Mouse (Mus musculus): ENCODE measurements around the gene Ikzf3.
A peak's percentile ranks its signal among the peaks of the same experiment; 100 is the strongest.

Gene Ikzf3

DNA sequence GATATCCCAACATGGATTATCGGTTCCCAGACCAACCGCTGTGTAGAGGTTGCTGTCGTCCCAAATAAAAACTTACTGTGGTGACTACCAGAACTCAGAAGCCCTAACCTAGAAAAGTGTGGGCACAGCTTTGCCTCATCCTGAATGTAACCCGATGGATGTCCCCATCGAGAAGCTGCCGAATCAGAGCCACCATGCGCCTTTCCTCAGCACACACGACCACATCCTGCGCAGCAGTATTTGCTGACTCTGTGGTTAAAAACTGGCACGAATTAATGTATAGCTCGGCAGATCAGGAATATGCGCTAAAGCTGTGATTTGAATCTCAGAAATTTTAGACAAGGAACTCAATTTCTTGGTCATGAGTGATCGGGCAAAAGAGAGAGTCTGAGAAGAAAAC is 33.0 kb downstream of the Ikzf3 start:
- DNase-seq (ENCODE audit: low read depth): no peak

GRCm38 (mm10) chr11:98510125-98510524 is 35.7 kb downstream of the Ikzf3 start:
- DNase-seq (ENCODE audit: low read depth): no peak

- peak; percentile 20 for DNase-seq (ENCODE audit: low read depth)
These were observed 36.4 kb downstream of the Ikzf3 start for GRCm38 (mm10) chr11:98509434-98509833.

GRCm38 (mm10) chr11:98504926-98505325 is 40.9 kb downstream of the Ikzf3 start:
- DNase-seq (ENCODE audit: low read depth): no peak

DNA sequence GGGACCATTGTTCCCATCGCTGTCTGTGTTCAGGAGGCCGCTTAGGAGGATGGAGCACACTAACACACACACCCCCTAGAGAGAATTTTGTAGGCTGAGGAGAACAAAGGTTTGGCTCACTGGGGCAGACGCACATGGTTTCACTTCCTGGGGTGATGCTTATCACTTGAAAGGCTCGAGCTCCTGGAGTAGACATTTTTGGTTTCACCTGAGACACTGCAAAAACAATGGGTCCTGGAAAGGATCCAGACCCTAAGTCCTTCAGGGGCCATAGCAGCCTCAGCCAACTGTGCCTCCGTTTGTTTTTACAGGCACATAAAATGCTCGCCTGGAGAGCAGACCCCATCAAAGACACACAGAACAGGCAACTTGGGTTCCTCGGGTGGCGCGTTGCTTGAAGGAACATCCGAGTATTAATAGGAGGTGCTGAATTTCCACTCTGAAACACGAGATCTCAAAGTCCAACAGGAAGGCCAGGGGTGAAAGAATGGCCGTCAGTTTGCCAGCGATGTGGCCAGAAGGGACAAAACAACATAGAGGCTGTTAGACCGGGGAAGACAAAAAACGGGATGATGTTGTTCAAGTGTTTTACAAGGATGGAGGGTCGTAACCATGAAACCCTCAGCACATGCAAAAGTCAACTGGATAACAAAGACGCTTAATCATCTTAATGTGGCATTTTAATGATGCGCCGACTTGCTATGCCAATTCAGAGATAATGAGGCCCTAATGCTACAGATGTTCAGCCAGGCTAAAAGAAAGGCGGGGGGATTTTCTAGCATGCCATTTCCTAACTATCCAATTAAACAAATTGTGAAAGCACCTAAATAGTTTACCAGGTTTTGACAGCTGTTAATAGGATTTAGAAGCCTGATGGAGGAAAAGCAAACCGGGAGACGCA is 48.2 kb downstream of the Ikzf3 start:
- DNase-seq (ENCODE audit: low read depth): no peak

- DNase-seq (ENCODE audit: low read depth): no peak
These were observed 50.6 kb downstream of the Ikzf3 start for GRCm38 (mm10) chr11:98495176-98495719.

GRCm38 (mm10) chr11:98493394-98493793 is 52.4 kb downstream of the Ikzf3 start:
- no peak for DNase-seq (ENCODE audit: low read depth)

DNA sequence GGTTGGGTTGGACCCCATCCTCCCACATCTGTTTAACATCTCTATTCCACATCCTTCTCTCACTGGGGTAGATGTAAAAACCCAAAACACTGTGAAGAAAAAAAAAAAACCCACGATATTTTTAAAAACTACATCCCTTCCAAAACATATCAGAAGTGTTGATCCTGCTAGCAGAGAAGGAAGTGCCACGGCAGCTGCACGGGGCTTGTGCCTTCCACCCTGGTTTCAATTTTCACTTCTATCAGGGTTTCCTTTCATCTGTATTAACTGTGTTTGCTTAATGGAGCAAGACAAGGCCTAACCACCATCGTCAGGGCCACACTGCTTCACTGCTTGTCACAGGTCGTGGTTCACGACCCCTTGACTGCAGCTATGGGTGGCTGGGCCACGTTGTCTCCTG is 52.9 kb downstream of the Ikzf3 start:
- no peak for DNase-seq (ENCODE audit: low read depth)

- no peak for DNase-seq (ENCODE audit: low read depth)
These were observed 54.3 kb downstream of the Ikzf3 start for GRCm38 (mm10) chr11:98491571-98491970.

GRCm38 (mm10) chr11:98488540-98489234 is 57.1 kb downstream of the Ikzf3 start:
- no peak for DNase-seq (ENCODE audit: low read depth)

DNA sequence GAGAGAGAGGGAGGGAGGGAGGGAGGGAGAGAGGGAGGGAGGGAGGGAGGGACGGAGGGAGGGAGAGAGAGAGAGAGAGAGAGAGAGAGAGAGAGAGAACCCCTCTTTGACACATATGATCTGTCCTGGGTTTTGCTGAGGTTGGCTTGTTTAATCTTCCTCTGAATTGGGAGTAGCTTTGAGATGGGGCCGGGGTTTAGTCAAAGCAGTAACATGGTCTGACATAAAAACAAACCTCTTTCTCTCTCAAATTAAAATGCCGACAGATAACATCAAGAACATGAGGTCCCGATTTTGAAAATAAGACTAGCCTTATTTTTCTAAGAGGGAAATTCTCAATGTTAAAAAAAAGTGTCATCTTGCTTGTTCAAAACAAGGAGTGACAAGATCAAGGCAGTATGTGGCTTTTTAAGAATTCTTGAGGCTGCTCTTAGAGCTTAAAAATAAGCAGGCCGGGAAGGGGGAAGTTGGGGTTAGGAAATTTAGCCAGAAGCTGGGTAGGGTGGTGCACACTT is 58.2 kb downstream of the Ikzf3 start:
- DNase-seq (ENCODE audit: low read depth): no peak

GRCm38 (mm10) chr11:98485749-98486148 is 60.1 kb downstream of the Ikzf3 start:
- DNase-seq (ENCODE audit: low read depth): no peak

- DNase-seq (ENCODE audit: low read depth): no peak
These were observed 63.8 kb downstream of the Ikzf3 start for GRCm38 (mm10) chr11:98482067-98482466.

- no peak for DNase-seq (ENCODE audit: low read depth)
These were observed 64.6 kb downstream of the Ikzf3 start for GRCm38 (mm10) chr11:98481231-98481630.

- no peak for DNase-seq (ENCODE audit: low read depth)
These were observed 65.8 kb downstream of the Ikzf3 start for GRCm38 (mm10) chr11:98479940-98480497.

DNA sequence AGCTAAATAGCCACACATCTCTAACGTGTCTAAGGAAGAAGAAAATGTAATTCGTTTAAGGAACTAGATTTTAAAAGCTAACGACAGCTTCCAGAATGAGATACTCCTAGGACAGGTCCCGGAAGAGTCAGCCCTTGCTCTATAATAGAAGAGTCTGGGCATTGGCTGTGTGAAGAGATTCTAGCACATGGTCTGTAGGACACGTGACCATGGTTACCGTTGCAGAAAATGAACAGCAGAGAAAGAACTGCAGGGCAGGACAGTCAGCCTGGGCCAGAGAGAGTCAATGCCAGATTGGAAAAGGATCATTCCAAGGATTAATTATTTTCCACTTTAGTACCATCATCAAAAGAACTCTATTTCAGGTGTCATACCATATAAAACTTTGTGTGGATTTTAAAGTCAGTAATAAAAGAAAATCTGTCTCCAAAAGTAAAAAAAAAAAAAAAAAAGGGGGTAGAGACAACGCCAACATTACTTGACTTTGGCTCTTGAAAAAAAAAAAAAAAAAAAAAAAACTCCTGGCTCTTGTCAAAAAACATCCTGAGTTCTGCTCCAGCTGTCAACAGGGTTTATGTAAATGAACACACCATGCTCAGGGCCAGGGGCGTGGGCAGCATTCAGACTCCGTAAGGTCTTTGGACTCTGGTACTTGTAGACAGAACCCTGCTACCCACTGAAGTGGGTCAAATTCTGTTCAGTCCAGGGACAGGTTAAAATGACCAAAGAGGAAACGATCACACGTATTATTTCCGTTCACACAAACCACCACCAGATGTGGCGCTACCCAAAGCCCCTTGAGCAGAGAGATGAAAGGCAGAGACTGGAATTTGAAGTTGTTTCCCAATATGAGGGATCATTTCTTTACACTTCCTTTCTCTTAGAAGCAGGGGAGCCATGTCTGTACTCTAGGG is 66.5 kb downstream of the Ikzf3 start:
- no peak for DNase-seq (ENCODE audit: low read depth)

GRCm38 (mm10) chr11:98477011-98477701 is 68.7 kb downstream of the Ikzf3 start:
- no peak for DNase-seq (ENCODE audit: low read depth)

GRCm38 (mm10) chr11:98476434-98476807 is 69.4 kb downstream of the Ikzf3 start:
- no peak for DNase-seq (ENCODE audit: low read depth)

- DNase-seq (ENCODE audit: low read depth): no peak
These were observed 70.0 kb downstream of the Ikzf3 start for GRCm38 (mm10) chr11:98475630-98476433.

DNA sequence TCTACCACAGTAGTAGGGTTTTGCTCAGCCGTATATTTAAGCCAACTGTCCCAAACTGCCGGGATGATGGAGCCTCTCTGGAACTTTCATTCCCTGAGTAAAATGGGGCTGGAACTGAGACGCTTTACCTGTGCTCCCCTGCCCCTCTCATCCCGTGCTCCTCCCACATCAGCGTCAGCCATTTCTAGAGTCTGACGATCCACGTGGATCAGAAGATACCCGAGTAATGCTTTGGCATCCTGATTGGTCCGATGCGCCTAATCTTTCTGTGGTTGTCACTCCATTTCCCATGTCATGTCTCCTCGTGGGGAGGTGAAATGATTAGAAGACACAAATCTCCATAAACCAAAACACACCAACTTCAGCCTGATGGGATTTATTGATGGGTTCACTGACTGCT is 70.9 kb downstream of the Ikzf3 start:
- DNase-seq (ENCODE audit: low read depth): no peak

Data from fibroblast of lung, adult 2 months (primary cell).